Mouse (Mus musculus) liver, embryonic 14.5 days (tissue): ENCODE measurements around the gene Cers5. TPM values are rescaled to one million over a fixed set of nuclear protein-coding genes. Genes with fewer than 3 reads are reported as not detected.

Experiments
- ATAC-seq: fragments of 200-750 bp; cut with Nextera tagmentation; 2 replicates; pipeline ENCODE4 v1.8.0; 2017; ENCODE audit warnings: moderate number of reproducible peaks, mild to moderate bottlenecking, moderate library complexity; ENCODE audit not compliant: insufficient read depth
- DNase-seq, 3 experiments: peaks; one replicate each; pipeline ENCODE4 v3.0.0-alpha.2; 2012 to 2013; ENCODE audit warnings: low read depth in 3 of 3, low spot score in 3 of 3
- H3K27ac ChIP-seq: fragments of 300-500 bp; sonication (generic); 2 replicates; pipeline ENCODE4 v1.5.1; 2014; ENCODE audit warnings: moderate library complexity, mild to moderate bottlenecking, control low read depth, inconsistent platforms
- H3K27me3 ChIP-seq: fragments of 300-500 bp; sonication (generic); 2 replicates; pipeline ENCODE4 v1.6.1; 2014; ENCODE audit warnings: mild to moderate bottlenecking, low read length, moderate library complexity; ENCODE audit not compliant: control insufficient read depth, insufficient read depth
- H3K36me3 ChIP-seq: fragments of 300-500 bp; sonication (generic); replicated peaks from 2 replicates; pipeline ENCODE4 v1.6.1; 2014; ENCODE audit warnings: low read depth; ENCODE audit not compliant: control insufficient read depth, insufficient read depth
- H3K4me1 ChIP-seq, 2 experiments: fragments of 200-500 bp in 1 of 2; fragments of 300-500 bp in 1 of 2; sonication (generic) in 1 of 2; replicated peaks; 2 replicates each; pipeline ENCODE4 v1.6.1; 2012 to 2014; ENCODE audit warnings: antibody characterized with exemption in 1 of 2, inconsistent platforms in 1 of 2, low read length in 1 of 2; ENCODE audit not compliant: control insufficient read depth in 2 of 2, insufficient read depth in 2 of 2
- H3K4me2 ChIP-seq: fragments of 300-500 bp; sonication (generic); 2 replicates; pipeline ENCODE4 v1.6.1; 2014; ENCODE audit warnings: low read depth, mild to moderate bottlenecking, control low read depth, moderate library complexity
- H3K4me3 ChIP-seq, 2 experiments: fragments of 200-500 bp in 1 of 2; fragments of 300-500 bp in 1 of 2; sonication (generic) in 1 of 2; 2 replicates each; pipeline ENCODE4 v1.5.1; 2012 to 2014; ENCODE audit warnings: low read depth in 2 of 2, low read length in 2 of 2, mild to moderate bottlenecking in 2 of 2, control low read depth in 1 of 2, inconsistent platforms in 1 of 2, moderate library complexity in 1 of 2; ENCODE audit not compliant: insufficient read depth in 1 of 2
- H3K9ac ChIP-seq: fragments of 300-500 bp; sonication (generic); replicated peaks from 2 replicates; pipeline ENCODE4 v1.6.1; 2014; ENCODE audit warnings: mild to moderate bottlenecking, control low read depth, moderate library complexity
- H3K9me3 ChIP-seq: fragments of 300-500 bp; sonication (generic); 2 replicates; pipeline ENCODE4 v1.6.1; 2016; ENCODE audit warnings: low read length, mixed read lengths; ENCODE audit not compliant: control insufficient read depth
- CTCF ChIP-seq: IDR thresholded peaks from 2 replicates; pipeline ENCODE4 v1.5.1; 2016; ENCODE audit warnings: antibody characterized with exemption, low read depth, control low read depth
- EP300 ChIP-seq: IDR thresholded peaks from 2 replicates; pipeline ENCODE4 v1.6.1; 2016; ENCODE audit warnings: antibody characterized with exemption, low read depth
- WGBS: fragments of 180-500 bp; shearing (Covaris S2); extraction: QIAGEN DNeasy Blood & Tissue Kit; methylation state at CpG from one replicate; pipeline ENCODE4 v1.1.7; 2014; ENCODE audit not compliant: insufficient replicate concordance; 5-methylcytosine and 5-hydroxymethylcytosine counted together
- polyA plus RNA-seq, 2 experiments: library from polyadenylated mRNA; depleted of rRNA in 1 of 2; stranded (reverse) in 1 of 2; unstranded in 1 of 2; fragments of >200 nt; fragmentation: Nextera tagmentation in 1 of 2; extraction: Ambion mirVana in 1 of 2; gene quantifications; 2 replicates each; pipeline versions ENCODE4 v1.2.1 to v1.2.3; 2012 to 2014

The Cers5 gene
- polyA plus RNA-seq, 2 experiments, result 5.4 to 7.7 TPM

DNA sequence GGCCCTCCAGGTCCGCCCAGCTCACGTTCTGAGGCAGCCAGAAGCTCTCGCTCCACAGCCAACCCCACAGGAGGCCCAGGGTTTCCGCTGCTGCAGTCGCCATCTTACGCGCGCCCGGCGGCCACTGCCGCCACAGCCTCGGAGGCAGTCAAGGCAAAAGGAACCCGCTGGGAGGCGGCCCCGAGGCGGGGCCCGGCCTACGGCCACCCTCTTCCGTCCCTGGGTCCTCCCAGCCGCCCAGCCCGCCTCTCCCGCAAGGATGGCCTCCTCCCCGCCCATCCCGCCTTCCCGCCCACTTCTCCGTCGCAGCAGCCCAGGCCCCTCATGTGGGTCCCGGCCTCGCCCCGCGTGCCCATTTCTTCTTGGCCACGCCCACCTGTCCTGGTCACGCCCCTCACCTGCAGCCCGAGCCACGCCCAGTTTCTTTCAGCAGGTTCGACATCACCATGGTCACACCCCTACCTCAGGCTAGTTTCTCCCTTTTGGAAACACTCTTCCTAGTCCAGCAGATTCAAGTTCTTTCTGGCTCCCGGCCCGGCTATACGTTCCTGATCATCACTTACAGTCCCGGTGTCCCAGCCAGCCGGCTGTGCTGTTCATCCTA lies 306 bp downstream of the Cers5 start:
- under 1% methylated on average over 40 of the region's 41 CpGs for WGBS
- DNase-seq (peak; percentile 35 to 49 (median 41)), ATAC-seq (peak; percentile 86)
- Histone ChIP-seq H3K4me1 (peaks cover 5% of the 10 kb centered on the region in 2 experiments; a peak in 2 of 4 replicates), H3K9ac (peak overlapping the region; percentile 45), H3K4me2 (peak overlapping the region; percentile 84), H3K9me3 (no peaks in the 10 kb centered on the region), H3K36me3 (no peaks in the 10 kb centered on the region), H3K4me3 (peak overlapping the region; percentile 64 to 65), H3K27me3 (no peaks in the 10 kb centered on the region), H3K27ac (no peak overlapping the region)
- TF ChIP-seq CTCF (0 out of 2 replicates have a peak, but pooled peaks have one; percentile 1), EP300 (no peak)

DNA sequence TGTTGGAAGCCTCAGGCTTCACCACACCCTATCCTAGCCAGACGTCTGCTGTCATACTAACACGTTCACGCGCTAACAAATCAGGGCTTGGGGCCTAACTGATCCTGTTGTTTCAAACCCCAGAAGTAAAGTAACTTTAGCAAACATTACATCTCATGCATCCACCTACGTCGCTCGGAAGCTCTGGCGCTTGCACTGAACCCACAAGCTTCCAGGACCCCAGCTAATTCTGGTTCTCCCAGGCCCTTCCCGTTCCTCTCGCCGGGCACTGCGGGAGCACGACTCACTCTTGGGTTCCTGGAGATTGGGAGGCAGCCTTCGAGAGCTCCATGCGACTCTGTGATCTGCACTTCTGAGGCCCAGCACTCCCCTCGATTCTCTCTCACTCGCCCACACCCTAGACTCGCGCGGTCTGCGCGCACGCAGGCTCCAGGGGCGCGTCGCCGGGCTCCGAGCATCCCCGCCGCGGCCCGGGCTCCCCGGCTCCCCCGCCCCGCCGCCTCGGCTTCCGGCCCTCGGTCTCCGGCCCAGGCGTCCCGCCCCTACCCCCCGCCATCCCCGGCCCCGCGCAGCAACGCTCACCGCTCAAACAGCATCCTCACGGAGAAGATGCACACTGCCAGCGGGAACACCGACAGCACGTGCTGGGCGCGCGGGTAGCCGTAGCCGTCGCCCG lies 946 bp downstream of the Cers5 start:
- Histone ChIP-seq H3K36me3 (no peaks in the 10 kb centered on the region), H3K27ac (no peak overlapping the region), H3K4me1 (peaks cover 5% of the 10 kb centered on the region in 2 experiments; a peak in 2 of 4 replicates), H3K9ac (peak overlapping the region; percentile 45), H3K4me3 (peak overlapping the region; percentile 64 to 65), H3K27me3 (no peaks in the 10 kb centered on the region), H3K4me2 (peak overlapping the region; percentile 84), H3K9me3 (no peaks in the 10 kb centered on the region)
- TF ChIP-seq CTCF, result no peak
- no peak for DNase-seq
- peak; percentile 44 for ATAC-seq
- WGBS, result under 1% methylated on average over 59 of the region's 59 CpGs

DNA sequence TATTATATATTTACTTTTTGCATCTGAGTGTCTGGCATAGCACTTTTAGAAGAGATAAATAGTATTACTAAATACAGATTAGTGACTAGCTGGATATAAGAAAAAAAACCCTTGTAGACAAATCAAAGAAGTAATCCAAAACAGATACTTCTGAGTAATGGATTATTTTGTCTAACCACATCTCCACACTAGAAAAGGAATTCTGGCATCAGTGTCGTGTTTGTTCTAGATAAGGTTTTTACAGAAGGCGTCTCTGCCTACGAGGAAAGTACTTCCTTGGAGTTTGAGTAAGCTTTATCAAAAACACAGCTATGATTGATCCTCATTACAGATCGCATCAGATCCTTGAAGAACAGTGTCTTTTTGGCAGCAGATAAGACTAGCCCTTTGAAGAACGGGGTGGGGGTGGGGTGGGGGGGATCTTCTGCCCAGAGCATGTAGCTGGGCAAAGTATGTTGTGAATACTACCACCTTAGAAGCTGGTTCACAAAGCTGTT lies 1.6 kb downstream of the Cers5 start:
- H3K4me2 ChIP-seq, result peak overlapping the region; percentile 84
- H3K9ac ChIP-seq, result no peak overlapping the region
- H3K4me3 ChIP-seq, result peak overlapping the region; percentile 64 to 65
- no peaks in the 10 kb centered on the region for H3K9me3 ChIP-seq
- H3K27ac ChIP-seq, result no peak overlapping the region
- ATAC-seq (no peak), DNase-seq (no peak)
- H3K36me3 ChIP-seq, result no peaks in the 10 kb centered on the region
- WGBS, result 5% methylated on average over 5 of the region's 5 CpGs
- H3K4me1 ChIP-seq, result peaks cover 5% of the 10 kb centered on the region in 2 experiments; a peak in 2 of 4 replicates
- H3K27me3 ChIP-seq, result no peaks in the 10 kb centered on the region
- TF ChIP-seq EP300 (no peak), CTCF (no peak)

DNA sequence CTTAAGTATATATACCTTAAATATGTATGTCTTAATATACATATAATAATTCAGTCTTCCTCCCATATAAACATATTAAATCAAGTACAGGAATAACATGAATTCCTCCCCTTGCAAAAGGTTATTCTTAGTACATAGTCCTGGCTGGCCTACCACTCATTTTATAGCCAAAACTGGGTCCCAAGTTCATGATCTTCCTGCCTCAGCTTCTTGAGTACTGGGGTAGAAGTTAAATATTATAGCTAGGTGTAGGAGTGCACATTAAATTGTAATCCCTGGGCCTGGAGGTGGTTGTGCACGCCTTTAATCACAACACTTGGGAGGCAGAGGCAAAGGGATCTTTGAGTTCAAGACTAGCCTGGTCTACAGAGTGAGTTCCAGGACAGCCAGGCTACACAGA lies 3.9 kb downstream of the Cers5 start:
- H3K27ac ChIP-seq, result no peak overlapping the region
- H3K9me3 ChIP-seq, result no peaks in the 10 kb centered on the region
- H3K36me3 ChIP-seq, result no peaks in the 10 kb centered on the region
- DNase-seq (no peak), ATAC-seq (no peak)
- H3K4me3 ChIP-seq, result no peak overlapping the region
- no peaks in the 10 kb centered on the region for H3K27me3 ChIP-seq
- peaks cover 5% of the 10 kb centered on the region in 2 experiments; a peak in 2 of 4 replicates for H3K4me1 ChIP-seq
- H3K4me2 ChIP-seq, result no peak overlapping the region
- TF ChIP-seq EP300, result no peak
- no peak for TF ChIP-seq CTCF
- WGBS, result 81% methylated on average over 1 of the region's 1 CpGs
- no peak overlapping the region for H3K9ac ChIP-seq

DNA sequence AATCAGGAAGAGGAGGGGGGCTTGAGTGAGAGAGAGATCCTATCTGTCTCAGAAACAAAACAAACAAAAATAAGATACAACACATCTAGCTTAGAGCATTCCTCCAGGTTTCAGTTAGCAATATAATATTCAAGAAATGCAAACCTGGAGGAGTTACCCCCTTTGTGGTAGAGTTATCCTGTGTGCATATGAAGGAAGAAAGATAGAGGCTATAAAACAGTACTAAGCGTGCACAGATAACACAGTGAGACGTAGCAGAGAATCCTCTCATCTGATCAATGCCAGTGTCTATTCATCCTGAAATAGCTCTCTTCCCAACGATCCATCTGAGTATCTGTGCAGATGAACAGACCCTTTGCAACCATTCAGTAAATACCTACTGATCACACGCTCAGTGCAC lies 5.2 kb downstream of the Cers5 start:
- Histone ChIP-seq H3K36me3 (no peaks in the 10 kb centered on the region), H3K27ac (no peak overlapping the region), H3K4me2 (no peak overlapping the region), H3K4me3 (no peak overlapping the region), H3K27me3 (no peaks in the 10 kb centered on the region), H3K9ac (no peak overlapping the region), H3K4me1 (peaks cover 5% of the 10 kb centered on the region in 2 experiments; a peak in 2 of 4 replicates), H3K9me3 (no peaks in the 10 kb centered on the region)
- no peak for TF ChIP-seq CTCF
- WGBS, result 30% methylated on average over 4 of the region's 4 CpGs
- no peak for DNase-seq
- ATAC-seq, result no peak
